Mouse (Mus musculus) liver, adult 2 months (tissue): Measurements from ENCODE around the gene Msh5. TPM values are rescaled to one million over a fixed set of nuclear protein-coding genes. Genes with fewer than 3 reads are reported as not detected.
"Not testable (repeated sequence)": the region's sequence is repeated elsewhere in the genome, so short reads cannot be mapped to it uniquely, and the experiment has no call there.

Experiments
- DNase-seq: peaks from one replicate; pipeline ENCODE4 v3.0.0-alpha.2; 2011; ENCODE audit warnings: low read depth, low spot score; ENCODE audit errors: extremely low read depth
- H3K27ac ChIP-seq: fragments of 200-500 bp; replicated peaks from 2 replicates; pipeline ENCODE4 v1.5.1; 2012; ENCODE audit warnings: low read depth, mild to moderate bottlenecking, control low read depth, inconsistent platforms, low read length; ENCODE audit not compliant: insufficient read depth
- H3K27me3 ChIP-seq: fragments of 200-500 bp; 2 replicates; pipeline ENCODE4 v1.6.1; 2012; ENCODE audit warnings: mild to moderate bottlenecking, moderate library complexity, low read length, inconsistent platforms; ENCODE audit not compliant: control insufficient read depth, insufficient read depth
- H3K36me3 ChIP-seq: fragments of 200-500 bp; 2 replicates; pipeline ENCODE4 v1.6.1; 2012; ENCODE audit warnings: low read length, inconsistent platforms; ENCODE audit not compliant: control insufficient read depth, insufficient read depth
- H3K4me1 ChIP-seq: fragments of 200-500 bp; 2 replicates; pipeline ENCODE4 v1.6.1; 2011; ENCODE audit warnings: low read length; ENCODE audit not compliant: control insufficient read depth, insufficient read depth
- H3K4me3 ChIP-seq: fragments of 200-500 bp; 2 replicates; pipeline ENCODE4 v1.5.1; 2011; ENCODE audit warnings: low read depth, mild to moderate bottlenecking, control low read depth, low read length, moderate library complexity; ENCODE audit not compliant: insufficient read depth
- H3K79me2 ChIP-seq: fragments of 200-500 bp; 2 replicates; pipeline ENCODE4 v1.6.1; 2012; ENCODE audit warnings: inconsistent platforms, mild to moderate bottlenecking, low read length, moderate library complexity; ENCODE audit not compliant: control insufficient read depth, insufficient read depth
- H3K9ac ChIP-seq: fragments of 200-500 bp; 2 replicates; pipeline ENCODE4 v1.6.1; 2012; ENCODE audit warnings: low read depth, mild to moderate bottlenecking, control low read depth, inconsistent platforms, low read length
- CTCF ChIP-seq: fragments of 200-500 bp; IDR thresholded peaks from 2 replicates; pipeline ENCODE4 v1.5.1; 2011; ENCODE audit warnings: low read depth, low read length, control low read depth
- POLR2A ChIP-seq: fragments of 200-500 bp; IDR thresholded peaks from 2 replicates; pipeline ENCODE4 v1.6.1; 2011; ENCODE audit warnings: low read length, control low read depth; ENCODE audit not compliant: insufficient read depth; ENCODE audit errors: extremely low read depth
- WGBS: fragments of 180-500 bp; shearing (Covaris S2); methylation state at CpG from one replicate; pipeline ENCODE4 v1.1.7; 2018; 5-methylcytosine and 5-hydroxymethylcytosine counted together
- polyA plus RNA-seq: library from polyadenylated mRNA; depleted of rRNA; stranded (reverse); fragments of >200 nt; gene quantifications from 2 replicates; pipeline ENCODE4 v1.2.3, GENCODE M21; 2012
- total RNA-seq: library from RNA; depleted of rRNA; stranded (reverse); fragments of >200 nt; gene quantifications from 2 replicates; pipeline ENCODE4 v1.2.3, GENCODE M21; 2014

Msh5 gene
- total and polyA plus RNA-seq, 2 experiments, result 2.0 to 3.9 TPM

DNA sequence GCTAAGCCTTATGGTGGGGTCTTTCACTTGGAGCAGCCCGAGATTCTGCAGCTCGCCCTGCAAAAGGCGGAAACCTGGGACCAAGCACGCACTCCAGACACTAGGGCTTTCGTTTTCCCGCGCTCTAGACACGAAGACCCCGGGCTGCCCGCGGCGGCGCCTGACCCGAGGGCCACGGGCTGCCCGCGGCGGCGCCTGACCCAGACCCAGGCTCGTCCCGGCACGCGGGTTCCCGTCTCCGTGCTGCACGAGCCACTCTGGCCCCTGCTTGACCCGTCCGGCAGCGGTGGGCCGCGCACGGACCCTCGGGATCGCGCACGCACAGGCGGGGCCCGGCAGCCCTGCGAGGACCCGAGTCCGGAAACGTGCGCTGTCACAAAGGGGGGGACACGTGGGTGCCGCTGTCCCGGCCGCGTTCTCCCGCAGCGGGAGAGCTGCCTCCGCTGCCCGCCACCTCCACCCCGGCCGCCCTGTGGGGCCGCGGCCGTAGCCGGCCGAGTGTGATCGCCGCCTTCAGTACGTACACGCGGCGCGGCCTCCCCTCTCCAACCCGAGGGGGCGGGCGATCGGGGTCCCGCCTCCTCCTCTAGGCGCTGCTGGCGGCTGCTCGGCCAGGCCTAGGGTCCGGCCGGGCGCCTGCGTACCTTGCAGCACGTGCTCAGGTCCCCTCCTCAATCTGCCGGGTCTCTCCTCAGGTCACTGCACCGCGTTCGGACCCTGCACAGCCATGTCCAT, 45.7 kb downstream of the Msh5 start, which contains the start of gene Vars:
Gene Vars, plus strand, starts transcription at position 271 of the 735 bp plus-strand sequence.
- Histone ChIP-seq H3K27me3 (no peaks in the 10 kb centered on the region), H3K79me2 (no peaks in the 10 kb centered on the region; the same call in 1 of the 2 replicates), H3K27ac (peak within 1 kb of the TSS; percentile 96), H3K9ac (peak within 1 kb of the TSS; percentile 99), H3K36me3 (0 out of 2 replicates have a peak, but pooled peaks cover 1% of the 10 kb centered on the region), H3K4me3 (peak within 1 kb of the TSS; percentile 85), H3K4me1 (peaks cover 12% of the 10 kb centered on the region)
- DNase-seq, result peak; percentile 44
- TF ChIP-seq CTCF (no peak), POLR2A (0 out of 2 replicates have a peak, but pooled peaks have one; percentile 29)
- WGBS, result under 1% methylated on average over 83 of the region's 83 CpGs

DNA sequence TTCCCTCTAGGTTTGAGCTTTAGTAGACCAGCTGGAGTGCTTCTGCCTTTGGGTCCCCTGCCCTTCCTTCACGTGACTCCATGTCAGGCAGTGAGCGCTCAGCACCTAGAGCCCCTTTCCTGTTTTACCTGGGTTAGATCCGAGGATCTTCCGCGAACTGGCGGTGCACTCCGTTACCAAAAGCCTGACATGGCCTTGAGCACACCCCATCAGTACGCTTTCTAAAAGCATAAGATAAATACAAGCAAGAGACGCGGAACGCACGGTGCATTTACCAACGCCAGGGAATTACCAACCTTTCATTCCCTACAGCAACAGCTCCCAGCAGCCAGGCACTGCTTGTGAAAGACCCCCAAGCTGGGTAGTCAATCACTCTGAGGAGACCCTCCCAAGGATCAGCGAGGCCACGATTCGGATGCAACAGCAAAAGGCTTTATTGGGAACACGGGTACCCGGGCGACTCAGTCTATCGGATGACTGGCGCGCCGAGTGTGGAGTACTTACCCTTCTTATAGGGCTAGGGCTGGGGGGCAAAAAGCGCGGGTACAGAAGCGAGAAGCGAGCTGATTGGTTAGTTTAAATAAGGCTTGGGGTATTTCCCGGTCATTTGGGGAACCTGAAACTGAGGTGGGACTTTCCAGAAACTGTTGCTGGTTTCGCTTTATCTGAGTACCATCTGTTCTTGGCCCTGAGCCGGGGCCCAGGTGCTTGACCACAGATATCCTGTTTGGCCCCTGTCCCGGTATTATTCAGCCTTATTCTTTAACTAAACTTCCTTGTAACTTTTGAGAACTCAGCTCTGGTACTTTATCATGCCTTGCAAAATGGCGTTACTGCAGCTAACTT, 46.5 kb downstream of the Msh5 start:
- H3K4me1 ChIP-seq, result peaks cover 12% of the 10 kb centered on the region
- 2% methylated on average over 30 of the region's 32 CpGs for WGBS
- H3K36me3 ChIP-seq, result not testable (repeated sequence)

DNA sequence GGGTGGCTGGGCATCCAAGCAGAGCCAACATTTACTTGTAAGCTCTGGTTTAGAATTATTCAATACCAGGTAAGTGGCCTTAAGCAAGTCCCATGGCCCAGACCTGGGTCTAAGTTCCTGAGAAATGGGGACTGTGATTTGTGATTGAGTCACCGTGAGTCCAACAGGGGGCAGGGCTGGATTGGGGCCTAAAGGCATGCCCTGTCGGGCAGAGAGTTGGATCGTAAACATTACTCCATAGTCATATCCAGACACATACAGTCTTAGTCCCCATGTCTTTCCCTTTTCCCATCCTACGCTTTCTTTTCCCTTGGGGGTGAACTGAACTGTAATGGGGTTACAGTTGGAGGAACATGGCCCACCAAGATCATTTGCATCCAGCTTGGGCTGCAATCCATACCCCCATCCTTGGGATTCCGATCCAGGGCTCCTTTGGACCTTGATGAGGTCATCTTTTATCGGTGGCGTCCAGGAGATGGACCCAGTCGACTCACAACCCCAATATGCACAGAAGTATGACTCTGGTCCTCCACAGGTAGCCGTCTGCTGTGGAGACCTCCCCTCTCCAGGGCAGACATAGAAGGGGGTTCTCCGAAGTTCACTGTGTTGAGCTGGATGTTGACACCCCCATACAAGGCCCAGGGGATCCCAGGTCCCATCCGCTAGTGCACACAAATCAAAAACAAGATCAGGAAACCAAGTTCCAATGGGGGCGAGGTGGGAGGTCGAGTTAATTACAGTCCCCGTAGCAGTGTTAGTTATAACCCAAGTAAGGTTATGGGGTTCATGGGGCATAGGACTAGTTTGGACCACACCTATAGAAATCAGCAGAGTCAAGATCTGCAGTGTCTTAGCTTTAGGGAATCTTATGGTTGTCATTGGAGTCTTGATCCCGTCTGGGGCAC, 47.8 kb downstream of the Msh5 start:
- WGBS, result 76% methylated on average over 15 of the region's 15 CpGs
- H3K79me2 ChIP-seq, result no peaks in the 10 kb centered on the region; the same call in 1 of the 2 replicates
- H3K4me3 ChIP-seq, result no peak overlapping the region

More for the DNA sequence above, 46.5 kb downstream of the Msh5 start:
- not testable (repeated sequence) for H3K27me3 ChIP-seq, H3K79me2 ChIP-seq, DNase-seq
- H3K4me3 ChIP-seq, result peak overlapping the region; percentile 85
- H3K9ac ChIP-seq, result peak overlapping the region; percentile 99
- peak overlapping the region; percentile 96; the same call in 1 of the 2 replicates for H3K27ac ChIP-seq

DNA sequence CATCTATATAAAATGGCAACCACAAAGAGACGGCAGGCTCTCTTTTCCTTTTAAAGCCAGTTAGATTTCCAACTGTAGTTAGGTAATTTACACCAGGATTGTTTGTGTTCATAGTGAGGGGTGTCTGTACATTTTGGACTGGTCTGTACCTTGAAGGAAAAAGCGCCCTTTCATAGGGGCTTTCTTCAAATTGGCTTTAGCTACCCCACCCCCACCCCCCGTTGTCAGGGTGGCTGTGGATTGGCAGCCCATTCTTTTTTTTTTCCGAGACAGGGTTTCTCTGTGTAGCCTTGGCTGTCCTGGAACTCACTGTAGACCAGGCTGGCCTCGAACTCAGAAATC, 49.4 kb downstream of the Msh5 start:
- H3K4me3 ChIP-seq, result no peak overlapping the region
- no peak overlapping the region for H3K9ac ChIP-seq
- no peaks in the 10 kb centered on the region for H3K36me3 ChIP-seq
- H3K27me3 ChIP-seq, result no peaks in the 10 kb centered on the region
- peaks cover 9% of the 10 kb centered on the region for H3K4me1 ChIP-seq
- no peak overlapping the region for H3K27ac ChIP-seq
- TF ChIP-seq CTCF, result no peak
- no peak for TF ChIP-seq POLR2A
- DNase-seq, result no peak
- H3K79me2 ChIP-seq, result no peaks in the 10 kb centered on the region; the same call in 1 of the 2 replicates
- 91% methylated on average over 5 of the region's 5 CpGs for WGBS

More for the DNA sequence above, 47.8 kb downstream of the Msh5 start:
- Histone ChIP-seq H3K9ac (no peak overlapping the region), H3K27me3 (no peaks in the 10 kb centered on the region), H3K36me3 (no peaks in the 10 kb centered on the region), H3K4me1 (peaks cover 12% of the 10 kb centered on the region), H3K27ac (no peak overlapping the region)
- no peak for TF ChIP-seq POLR2A
- no peak for TF ChIP-seq CTCF
- DNase-seq, result no peak

DNA sequence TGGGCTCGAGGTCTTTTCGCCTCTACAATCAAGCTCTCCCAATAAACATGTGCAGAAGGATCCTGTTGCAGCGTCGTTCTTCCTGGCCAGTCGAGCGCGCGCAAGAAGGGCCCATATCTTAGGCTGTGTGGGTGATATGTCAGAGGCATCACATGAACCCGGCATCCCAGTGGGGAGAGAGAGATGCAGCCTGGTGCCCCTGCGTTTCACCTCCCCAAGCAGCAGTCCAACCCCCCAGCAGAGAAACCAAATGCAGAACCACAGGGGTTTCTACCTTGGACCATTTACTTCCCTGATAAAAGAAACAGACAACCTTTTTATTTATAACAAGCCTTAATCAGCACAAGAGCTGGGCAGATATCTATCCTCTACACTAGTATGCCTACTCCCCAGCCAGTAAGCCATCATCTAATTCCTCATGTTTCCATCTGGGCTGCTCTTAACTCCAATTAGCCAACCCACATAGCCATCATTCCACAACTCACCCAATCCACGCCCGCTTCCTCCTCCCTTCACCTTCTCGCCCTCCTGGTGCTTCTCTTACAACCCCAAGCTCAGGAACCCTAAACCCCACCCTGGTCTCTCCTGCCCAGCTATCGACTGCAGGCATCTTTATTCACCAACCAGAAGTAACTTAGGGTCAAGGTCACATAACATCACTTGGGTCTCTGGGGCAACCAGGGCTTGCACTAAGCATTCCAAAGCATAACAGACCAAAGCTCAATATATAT, 50.0 kb downstream of the Msh5 start:
- H3K4me1 ChIP-seq, result peaks cover 4% of the 10 kb centered on the region
- H3K27ac ChIP-seq, result no peak overlapping the region
- no peak overlapping the region for H3K4me3 ChIP-seq
- no peak overlapping the region for H3K9ac ChIP-seq
- H3K27me3 ChIP-seq, result no peaks in the 10 kb centered on the region
- H3K79me2 ChIP-seq, result no peaks in the 10 kb centered on the region; the same call in 1 of the 2 replicates
- H3K36me3 ChIP-seq, result no peaks in the 10 kb centered on the region
- TF ChIP-seq POLR2A (no peak), CTCF (no peak)
- no peak for DNase-seq
- WGBS, result 91% methylated on average over 13 of the region's 14 CpGs

DNA sequence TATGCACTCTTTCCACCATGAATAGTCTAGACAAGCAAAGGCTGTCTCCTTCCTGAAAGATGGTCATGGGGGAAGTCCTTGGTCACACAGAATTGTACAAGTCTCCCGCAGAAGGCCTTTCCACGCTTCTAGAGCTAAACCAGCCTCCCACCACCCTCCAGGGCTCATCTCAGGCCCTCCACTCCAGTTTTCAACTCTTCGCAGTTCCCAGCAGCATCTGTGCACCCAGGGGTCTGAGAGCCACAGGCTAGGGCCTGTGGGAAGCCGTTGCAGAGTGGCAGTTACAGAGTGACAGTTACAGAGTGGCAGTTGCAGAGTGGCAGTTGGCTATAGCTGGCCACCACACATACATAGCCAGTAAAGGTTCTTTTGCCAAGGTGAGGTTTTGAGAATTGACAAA, 50.6 kb downstream of the Msh5 start:
- not testable (repeated sequence) for H3K27ac ChIP-seq, H3K4me3 ChIP-seq, H3K79me2 ChIP-seq, H3K27me3 ChIP-seq, H3K36me3 ChIP-seq, H3K4me1 ChIP-seq, H3K9ac ChIP-seq, DNase-seq
- WGBS, result 94% methylated on average over 4 of the region's 4 CpGs

DNA sequence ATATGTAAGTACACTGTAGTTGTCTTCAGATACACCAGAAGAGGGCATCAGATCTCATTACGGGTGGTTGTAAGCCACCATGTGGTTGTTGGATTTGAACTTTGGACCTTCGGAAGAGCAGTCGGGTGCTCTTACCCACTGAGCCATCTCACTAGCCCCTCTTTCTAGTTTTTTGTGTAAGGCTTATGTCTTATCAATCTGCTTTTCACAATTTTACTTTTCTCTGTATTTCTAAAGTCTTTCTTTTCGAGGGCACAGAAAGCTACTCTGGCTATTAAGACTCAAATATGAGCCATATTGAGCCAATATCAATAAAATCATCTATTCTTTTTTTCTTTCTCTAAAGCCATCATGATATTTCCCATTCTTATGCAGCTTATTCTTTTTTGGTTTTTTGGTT, 51.4 kb downstream of the Msh5 start:
- H3K79me2 ChIP-seq, DNase-seq, H3K27ac ChIP-seq, H3K9ac ChIP-seq, H3K27me3 ChIP-seq, H3K4me3 ChIP-seq, H3K36me3 ChIP-seq, H3K4me1 ChIP-seq: not testable (repeated sequence)
- 62% methylated on average over 4 of the region's 4 CpGs for WGBS
